Mouse (Mus musculus) frontal cortex, postnatal 25 days (tissue): ENCODE data around the gene Ptpra.
"Not testable (repeated sequence)": the region's sequence is repeated elsewhere in the genome, so short reads cannot be mapped to it uniquely, and the experiment has no call there.

ENCODE experiments used
- DNase-seq, 2 experiments: peaks; one replicate each; pipeline ENCODE4 v3.0.0; 2022; ENCODE audit warnings: low spot score in 2 of 2

The Ptpra gene

DNA sequence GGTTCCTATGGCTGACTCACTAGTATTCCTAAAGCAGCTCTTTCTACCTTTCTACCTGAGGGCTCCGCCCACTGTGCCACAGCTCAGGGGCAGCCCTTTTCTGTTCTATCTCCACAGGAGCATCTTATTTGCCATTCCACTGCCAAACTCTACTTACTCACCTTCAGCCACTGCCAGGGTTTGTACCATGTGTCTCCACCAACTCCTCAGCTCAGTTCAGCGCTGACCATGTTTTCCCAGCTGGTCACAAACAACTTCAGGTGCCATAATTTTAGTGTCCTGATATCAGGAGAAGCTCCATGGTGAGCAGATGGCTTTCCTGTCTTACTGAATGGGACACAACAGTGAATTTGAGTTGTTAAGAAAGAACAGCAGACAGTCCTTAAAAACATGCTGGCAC lies 107.4 kb downstream of the Ptpra start:
- DNase-seq: no peak

DNA sequence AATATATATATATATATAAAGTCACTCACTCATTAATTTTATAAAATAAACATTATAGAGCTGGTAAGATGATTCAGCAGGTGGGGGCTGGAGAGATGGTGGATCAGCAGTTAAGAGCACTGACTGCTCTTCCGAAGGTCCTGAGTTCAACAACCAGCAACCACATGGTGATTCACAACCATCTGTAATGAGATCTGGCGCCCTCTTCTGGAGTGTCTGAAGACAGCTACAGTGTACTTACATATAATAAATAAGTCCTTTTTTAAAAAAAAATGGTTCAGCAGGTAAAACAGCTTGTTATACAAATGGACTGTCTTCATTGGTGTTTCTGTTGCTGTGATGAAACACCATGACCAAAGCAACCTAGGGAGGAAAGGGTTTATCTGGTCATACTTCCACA lies 107.9 kb downstream of the Ptpra start:
- DNase-seq: no peak

GRCm38 (mm10) chr2:130563212-130564055 lies 113.4 kb downstream of the Ptpra start, which contains the start of gene Mrps26:
Mrps26 (plus strand) TSS chr2:130563742.
- DNase-seq: peak; percentile 79 to 88

GRCm38 (mm10) chr2:130564063-130564462 lies 114.0 kb downstream of the Ptpra start:
- peak; percentile 23 to 28 for DNase-seq

DNA sequence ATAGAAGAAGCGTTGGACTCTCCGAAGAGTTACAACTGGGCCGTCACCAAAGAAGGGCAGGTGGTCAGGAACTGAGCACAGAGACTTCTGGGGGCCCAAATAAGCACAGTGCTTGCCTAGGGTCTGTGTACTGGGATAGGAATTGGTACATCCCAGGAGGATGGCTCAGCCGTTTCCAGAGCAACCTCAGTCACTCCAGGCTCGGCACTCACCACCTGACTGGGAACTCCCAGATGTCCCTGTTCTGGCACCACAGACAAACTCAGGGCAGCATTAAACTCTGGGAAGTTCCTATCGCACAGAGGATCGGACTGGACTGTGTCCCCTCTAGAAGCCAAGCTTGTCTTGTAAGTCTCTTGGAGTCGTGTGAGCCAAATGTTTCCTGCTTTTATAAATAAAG lies 114.9 kb downstream of the Ptpra start:
- no peak for DNase-seq

- DNase-seq: no peak
These were observed 118.8 kb downstream of the Ptpra start for GRCm38 (mm10) chr2:130568921-130569320.

- DNase-seq: no peak
These were observed 119.8 kb downstream of the Ptpra start for GRCm38 (mm10) chr2:130569926-130570325.

- no peak for DNase-seq
These were observed 124.9 kb downstream of the Ptpra start for GRCm38 (mm10) chr2:130574960-130575359.

DNA sequence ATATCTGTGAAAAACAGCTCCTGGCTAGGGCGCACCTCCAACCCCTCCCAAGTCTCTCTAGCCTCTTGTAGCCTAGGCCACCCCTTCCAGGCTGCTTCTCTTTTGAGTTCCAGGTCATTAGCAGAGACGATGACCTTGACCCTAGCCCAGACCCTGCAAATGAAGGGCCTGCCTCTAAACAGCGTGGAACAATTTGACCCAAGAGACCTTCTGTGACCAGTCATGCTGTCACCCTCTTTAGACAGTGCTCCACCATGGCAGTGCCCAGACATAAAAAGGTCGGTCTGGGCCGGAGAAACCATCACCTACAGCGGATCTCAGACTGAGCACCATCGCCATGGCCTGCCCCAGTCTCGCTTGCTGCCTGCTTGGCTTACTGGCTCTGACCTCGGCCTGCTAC lies 125.8 kb downstream of the Ptpra start, which contains the start of gene Oxt:
Gene Oxt, plus strand, starts transcription at position 301 of the 400 bp plus-strand sequence.
- no peak for DNase-seq

GRCm38 (mm10) chr2:130576564-130576963 lies 126.5 kb downstream of the Ptpra start:
- not testable (repeated sequence) for DNase-seq

- DNase-seq: no peak
These were observed 126.9 kb downstream of the Ptpra start for GRCm38 (mm10) chr2:130577021-130577420.

DNA sequence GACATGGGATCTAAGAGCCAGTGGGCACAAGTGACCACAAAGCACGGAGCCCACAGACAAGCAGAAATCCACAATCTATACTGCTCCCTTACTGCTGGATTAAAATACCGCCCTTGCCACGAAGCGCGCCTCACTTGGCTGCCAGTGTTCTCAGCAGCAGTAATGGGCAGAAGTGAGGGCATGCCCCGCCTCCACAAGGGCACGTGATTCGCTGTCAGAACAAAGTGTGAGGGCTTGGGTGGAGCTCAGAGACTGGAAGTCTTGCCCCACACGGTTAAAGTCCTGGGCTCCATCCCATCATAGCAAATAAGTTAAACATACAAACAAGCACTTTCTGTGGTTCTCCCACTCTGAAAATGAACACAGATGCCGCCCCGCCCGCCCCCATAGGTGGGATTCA lies 127.6 kb downstream of the Ptpra start:
- no peak for DNase-seq

- DNase-seq: peak; percentile 53 to 65
These were observed 128.1 kb downstream of the Ptpra start for GRCm38 (mm10) chr2:130578148-130578547.

GRCm38 (mm10) chr2:130579791-130580190 lies 129.7 kb downstream of the Ptpra start:
- DNase-seq: no peak

DNA sequence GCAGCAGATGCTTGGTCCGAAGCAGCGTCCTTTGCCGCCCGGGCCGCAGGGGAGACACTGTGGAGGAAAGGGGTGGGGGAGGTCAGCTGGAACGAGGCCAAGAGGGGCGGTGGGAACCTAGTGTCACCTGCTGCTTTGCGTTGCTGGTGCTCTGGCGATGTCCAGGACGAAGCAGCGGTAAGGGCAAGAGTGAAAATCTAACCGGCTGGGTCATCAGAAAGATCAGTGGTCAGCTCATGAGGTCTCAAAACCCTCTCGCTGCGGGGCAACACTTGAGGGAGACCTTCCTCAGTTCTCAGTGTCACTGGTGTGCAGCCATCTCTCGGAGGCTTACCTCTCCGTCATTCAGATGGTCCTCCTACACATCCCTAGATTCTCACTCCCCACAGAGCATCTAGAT lies 131.1 kb downstream of the Ptpra start:
- no peak for DNase-seq

GRCm38 (mm10) chr2:130582552-130582951 lies 132.5 kb downstream of the Ptpra start, which contains the start of gene Avp:
Avp (minus strand) TSS chr2:130582554.
- no peak for DNase-seq

GRCm38 (mm10) chr2:130583902-130584560 lies 134.0 kb downstream of the Ptpra start:
- no peak for DNase-seq

DNA sequence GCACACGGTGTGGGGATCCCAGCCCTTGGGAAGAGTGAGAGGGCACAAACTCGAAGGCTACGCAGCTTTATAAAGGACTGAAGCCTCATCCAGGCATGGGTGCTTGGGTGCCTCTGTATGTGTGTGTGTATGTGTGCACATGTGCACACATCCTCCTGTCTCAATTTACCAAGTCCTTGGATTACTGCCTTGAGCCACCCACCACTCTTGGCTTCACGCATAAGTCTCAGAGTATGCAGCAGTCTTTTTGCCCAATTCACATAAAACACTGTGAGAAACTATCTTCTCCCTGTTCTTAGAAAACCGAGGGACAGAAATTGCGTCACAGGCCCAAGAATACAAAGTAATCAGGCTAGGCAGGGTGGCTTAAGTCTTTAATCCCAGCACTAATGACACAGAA lies 135.9 kb downstream of the Ptpra start:
- DNase-seq: no peak

DNA sequence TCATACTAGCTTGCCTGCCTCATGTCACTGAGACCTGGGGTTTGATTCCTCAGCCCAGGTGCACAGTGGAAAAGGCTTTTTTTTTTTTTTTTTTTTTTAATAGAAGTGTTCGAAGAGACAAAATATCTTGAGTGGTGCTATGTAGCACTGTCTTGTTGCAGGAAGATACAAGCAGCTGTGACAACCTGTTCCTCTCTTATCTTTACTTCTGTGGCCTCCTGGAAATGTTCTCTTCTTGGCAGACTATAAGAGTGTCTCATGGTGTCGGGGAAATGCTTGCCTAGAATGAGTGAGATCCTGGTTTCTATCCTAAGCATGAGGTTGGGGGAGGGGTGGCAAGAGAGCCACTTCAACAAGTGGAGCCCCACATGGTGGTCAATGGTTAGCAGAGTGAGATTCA lies 138.3 kb downstream of the Ptpra start:
- no peak for DNase-seq

GRCm38 (mm10) chr2:130589157-130589556 lies 139.1 kb downstream of the Ptpra start:
- DNase-seq: no peak

DNA sequence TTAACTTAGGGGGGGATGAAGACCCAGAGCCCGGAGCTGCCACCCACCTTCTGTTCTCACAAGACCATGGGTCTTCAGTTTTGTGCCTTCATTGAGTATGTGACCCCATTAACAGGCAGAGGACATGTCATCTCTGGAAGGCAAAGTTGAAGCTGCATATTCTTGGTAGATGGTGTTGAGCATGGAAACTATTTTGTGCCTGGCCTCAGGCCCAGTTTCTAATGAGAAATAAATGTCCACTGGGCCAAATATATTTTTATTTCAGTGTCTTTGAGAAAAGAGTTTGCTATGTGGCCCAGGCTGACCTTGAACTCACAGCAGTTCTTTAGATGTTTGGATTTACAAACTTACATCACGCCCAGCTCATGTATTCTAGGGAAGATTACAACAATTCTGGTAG lies 139.7 kb downstream of the Ptpra start:
- DNase-seq: no peak

GRCm38 (mm10) chr2:130591016-130591415 lies 140.9 kb downstream of the Ptpra start:
- DNase-seq: no peak

GRCm38 (mm10) chr2:130595596-130595995 lies 145.5 kb downstream of the Ptpra start:
- DNase-seq: no peak
